In the genomic region with DNA sequence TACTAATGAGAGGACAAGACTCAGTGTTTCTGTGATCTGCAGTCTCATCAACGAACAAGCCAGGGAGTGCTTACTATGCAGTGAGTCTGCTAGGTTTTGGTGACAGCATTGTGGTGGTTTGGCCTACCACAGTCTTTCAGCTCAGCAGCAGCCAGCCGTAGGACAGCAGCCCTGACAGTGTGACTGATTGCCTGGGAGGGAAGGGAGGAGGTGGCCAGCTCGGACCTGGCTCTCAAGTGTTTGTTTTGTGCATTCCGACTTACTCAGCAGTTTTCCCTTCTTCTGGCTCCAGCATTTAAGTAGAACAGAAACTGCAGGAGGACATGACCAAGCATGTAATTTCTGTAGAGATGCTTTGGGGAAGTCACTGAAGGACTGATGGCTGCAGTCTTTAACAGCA, we compare ENCODE assay signal across 13 mouse cellular contexts. TPM values are rescaled to one million over a fixed set of nuclear protein-coding genes. Genes with fewer than 3 reads are reported as not detected.
DNase-seq lines count a peak whose midpoint lies in the region; ATAC-seq and TF ChIP-seq lines count a peak whose summit lies in the region.
"Had no signal": no experiment of that assay in that cellular context is flagged by ENCODE, and none has a peak within 500 bp of the region (broad histone marks: within the 10 kb centered on the region; RNA-seq: fewer than 3 reads in every experiment).

No protein-coding gene starts in this region.

- TF ChIP-seq EP300 in stomach, postnatal 0 days (optimal IDR thresholded peaks at IDR 0.05) = no peak

- H3K4me1 ChIP-seq in lung, embryonic 16.5 days (replicated peaks; ENCODE audit: control insufficient read depth, insufficient read depth, low read length) = peaks cover 6% of the 10 kb centered on the region; the same call in 1 of the 2 replicates
- H3K4me1 ChIP-seq in stomach, postnatal 0 days (replicated peaks; ENCODE audit: control insufficient read depth, insufficient read depth) = no peaks in the 10 kb centered on the region
- H3K4me1 ChIP-seq: midbrain, embryonic 12.5 days; neural tube, embryonic 13.5 days had no signal

- H3K4me3 ChIP-seq in lung, embryonic 16.5 days (ENCODE audit: low read length) = no peak overlapping the region
- H3K4me3 ChIP-seq in stomach, postnatal 0 days (ENCODE audit: low read depth, low read length) = no peak overlapping the region
- H3K4me3 ChIP-seq: midbrain, embryonic 12.5 days; neural tube, embryonic 13.5 days had no signal

- no peak overlapping the region for H3K9ac ChIP-seq in lung, embryonic 16.5 days (ENCODE audit: low read length)
- H3K9ac ChIP-seq in stomach, postnatal 0 days (ENCODE audit: low read length) = no peak overlapping the region
- H3K9ac ChIP-seq: midbrain, embryonic 12.5 days; neural tube, embryonic 13.5 days had no signal

- 18% methylated on average over 4 of the region's 4 CpGs for WGBS in lung, embryonic 16.5 days
- 14% methylated on average over 4 of the region's 4 CpGs for WGBS in stomach, postnatal 0 days

- peak; percentile 64 for ATAC-seq in lung, embryonic 16.5 days (ENCODE audit: low read depth)
- peak; percentile 58 for ATAC-seq in stomach, postnatal 0 days (ENCODE audit: low FRiP score, low TSS enrichment)
- ATAC-seq: Patski had no signal

- H3K9me3 ChIP-seq in lung, embryonic 16.5 days (ENCODE audit: control insufficient read depth, low read length) = no peaks in the 10 kb centered on the region
- no peaks in the 10 kb centered on the region for H3K9me3 ChIP-seq in stomach, postnatal 0 days (ENCODE audit: control insufficient read depth, low read length)
- H3K9me3 ChIP-seq: midbrain, embryonic 12.5 days; neural tube, embryonic 13.5 days had no signal

- H3K27me3 ChIP-seq in lung, embryonic 16.5 days (ENCODE audit: control insufficient read depth, insufficient read depth, low read depth, low read length) = no peaks in the 10 kb centered on the region
- H3K27me3 ChIP-seq in stomach, postnatal 0 days (ENCODE audit: control insufficient read depth, insufficient read depth, low read length) = no peaks in the 10 kb centered on the region
- H3K27me3 ChIP-seq: midbrain, embryonic 12.5 days; neural tube, embryonic 13.5 days; Patski had no signal

- no peak overlapping the region for H3K27ac ChIP-seq in lung, embryonic 16.5 days (ENCODE audit: low read length)
- H3K27ac ChIP-seq in stomach, postnatal 0 days (replicated peaks) = no peak overlapping the region; the same call in 1 of the 2 replicates
- H3K27ac ChIP-seq: midbrain, embryonic 12.5 days; neural tube, embryonic 13.5 days had no signal

- DNase-seq in embryo, embryonic 10.5 days (ENCODE audit: low spot score) = peak; percentile 23
- no peak for DNase-seq in embryo, embryonic 9.5 days (ENCODE audit: extremely low spot score)
- DNase-seq in urinary bladder, postnatal 14 days (ENCODE audit: low spot score) = peak; percentile 53
- no peak for DNase-seq in urinary bladder, postnatal 4 days (ENCODE audit: low spot score in 2 of 2)
- no peak for DNase-seq in stomach, postnatal 0 days (ENCODE audit: low spot score)
- DNase-seq in left cerebral cortex, adult 8-10 months (ENCODE audit: low spot score in 2 of 2) = no peak
- DNase-seq in cerebellum, postnatal 14 days = no peak
- DNase-seq: cerebellum, postnatal 25 days had no signal

- H3K36me3 ChIP-seq in lung, embryonic 16.5 days (ENCODE audit: control insufficient read depth, insufficient read depth, low read length) = peaks cover 7% of the 10 kb centered on the region
- no peaks in the 10 kb centered on the region; the same call in 1 of the 2 replicates for H3K36me3 ChIP-seq in stomach, postnatal 0 days (ENCODE audit: control insufficient read depth, insufficient read depth, low read length)

- TF ChIP-seq CTCF in stomach, postnatal 0 days (IDR thresholded peaks at IDR 0.05; ENCODE audit: low read depth) = no peak

- H3K4me2 ChIP-seq in lung, embryonic 16.5 days (ENCODE audit: low read depth, low read length) = no peak overlapping the region
- H3K4me2 ChIP-seq in stomach, postnatal 0 days (replicated peaks; ENCODE audit: low read depth) = no peak overlapping the region
- H3K4me2 ChIP-seq: heart, embryonic 11.5 days; midbrain, embryonic 12.5 days; neural tube, embryonic 13.5 days had no signal

RNA-seq across cellular contexts. Expression of gene Micu1, which starts 39.2 kb away (rescaled TPM):
- 68.8 and 69.1 TPM in 2 replicates for polyA plus RNA-seq in lung, embryonic 16.5 days (2015; fragmentation: Nextera tagmentation; extraction: Ambion mirVana)
- 52.4 and 56.2 TPM in 2 replicates for polyA plus RNA-seq in stomach, postnatal 0 days (2015; fragmentation: Nextera tagmentation; extraction: Ambion mirVana)
- 100 to 1,000 TPM in 3 of 4 experiments, 10 to 100 TPM in 1; 94.2 to 120 (median 103) TPM for total RNA-seq in left cerebral cortex, adult 8-10 months (2022)

Comparison
In these comparisons a context has a peak if more than half of its experiments do, and no peak if none do; other contexts are left out.
1. DNase-seq: peak in embryo, embryonic 10.5 days (single experiment) and urinary bladder, postnatal 14 days (single experiment); none in embryo, embryonic 9.5 days (single experiment), urinary bladder, postnatal 4 days (0 of 2), stomach, postnatal 0 days (single experiment), left cerebral cortex, adult 8-10 months (0 of 2) and cerebellum, postnatal 14 days (0 of 2).